Mouse (Mus musculus): Measurements from ENCODE around the gene Agpat1.

GRCm38 (mm10) chr17:34629796-34630603 is 25.9 kb downstream of the Agpat1 start:
- TF ChIP-seq GATA1 (IDR thresholded peaks at IDR 0.05; ENCODE audit: borderline replicate concordance, low read length): no peak
- no peak for TF ChIP-seq FLI1 (IDR thresholded peaks at IDR 0.05; ENCODE audit: low read length)

All from megakaryocyte, embryonic 14.5 days (primary cell).